Mouse (Mus musculus): ENCODE results near the gene Txn1. TPM values are rescaled to one million over a fixed set of nuclear protein-coding genes. Genes with fewer than 3 reads are reported as not detected.

Txn1 gene
- total and polyA plus RNA-seq, 3 experiments: 366 to 395 TPM; not detected in 1

DNA sequence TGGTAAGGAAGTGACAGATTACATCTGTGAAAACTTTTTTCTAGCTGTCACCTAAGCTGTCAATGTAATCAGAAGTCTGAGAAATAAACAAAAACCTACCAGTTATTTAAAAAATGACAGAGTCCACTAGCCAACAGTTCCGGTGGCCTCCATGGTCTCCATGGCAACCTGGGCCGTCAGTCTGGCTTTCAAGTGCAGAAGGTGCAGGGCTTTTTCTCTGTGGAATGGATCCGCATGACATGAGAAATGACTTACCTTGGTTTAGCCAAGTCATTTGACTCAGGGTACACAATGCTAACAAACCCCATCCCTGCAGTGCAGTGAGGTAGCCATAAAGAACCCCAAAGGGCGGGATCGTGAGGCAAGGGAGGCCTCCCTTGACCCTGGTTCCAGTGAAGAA is 34.0 kb downstream of the Txn1 start:
- Histone ChIP-seq H3K9ac (ENCODE audit: control insufficient read depth, low read depth, low read length, poor library complexity, severe bottlenecking) (no peak overlapping the region), H3K9me3 (replicated peaks; ENCODE audit: insufficient read depth, low read length) (no peaks in the 10 kb centered on the region), H3K4me3 (ENCODE audit: control insufficient read depth in 1 of 2, insufficient read depth in 1 of 2, low read depth in 2 of 2, low read length in 2 of 2) (no peak overlapping the region), H3K79me2 (ENCODE audit: control insufficient read depth, insufficient read depth, low read length, poor library complexity) (no peaks in the 10 kb centered on the region), H3K36me3 (ENCODE audit: control insufficient read depth in 1 of 2, insufficient read depth in 2 of 2, low read length in 2 of 2) (peaks cover 0 to 16% of the 10 kb centered on the region in 2 experiments; a peak in 2 of 4 replicates), H3K4me1 (ENCODE audit: control insufficient read depth in 1 of 2, insufficient read depth in 2 of 2, low read length in 2 of 2) (peaks cover 0 to 23% of the 10 kb centered on the region in 2 experiments; a peak in 3 of 4 replicates), H3K27me3 (ENCODE audit: control insufficient read depth in 1 of 2, insufficient read depth in 2 of 2, low read length in 2 of 2) (no peaks in the 10 kb centered on the region; a peak in 1 of 4 replicates), H3K27ac (ENCODE audit: control insufficient read depth, low read depth, low read length) (no peak overlapping the region)
- DNase-seq (ENCODE audit: low read depth, low spot score): no peak
- TF ChIP-seq NRF1 (IDR thresholded peaks at IDR 0.05; ENCODE audit: insufficient read depth, low read depth, low read length, poor library complexity, severe bottlenecking): no peak
- no peak for TF ChIP-seq RAD21 (IDR thresholded peaks at IDR 0.05; ENCODE audit: low read depth, low read length)
- TF ChIP-seq MYC (IDR thresholded peaks at IDR 0.05; ENCODE audit: low read depth, low read length): no peak
- no peak for TF ChIP-seq TCF12 (IDR thresholded peaks at IDR 0.05; ENCODE audit: low read depth, low read length)
- TF ChIP-seq POLR2A (IDR thresholded peaks at IDR 0.05; ENCODE audit: control insufficient read depth in 1 of 2, insufficient read depth in 1 of 2, low read depth in 1 of 2, low read length in 2 of 2, poor library complexity in 1 of 2): no peak
- TF ChIP-seq TBP (IDR thresholded peaks at IDR 0.05; ENCODE audit: low read depth, low read length): no peak
- TF ChIP-seq ELF1 (IDR thresholded peaks at IDR 0.05; ENCODE audit: low read depth, low read length): no peak
- TF ChIP-seq NELFE (IDR thresholded peaks at IDR 0.05; ENCODE audit: low read depth, low read length): no peak
- no peak for TF ChIP-seq JUND (IDR thresholded peaks at IDR 0.05; ENCODE audit: low read depth, low read length)
- TF ChIP-seq SMC3 (IDR thresholded peaks at IDR 0.05; ENCODE audit: low read depth, low read length): no peak
- TF ChIP-seq POLR2AphosphoS5 (IDR thresholded peaks at IDR 0.05; ENCODE audit: borderline replicate concordance, low read depth, low read length): no peak
- TF ChIP-seq CTCF (IDR thresholded peaks at IDR 0.05 in 2 of 3, conservative IDR thresholded peaks at IDR 0.05 in 1 of 3; ENCODE audit: control insufficient read depth in 1 of 3, insufficient read depth in 1 of 3, low read depth in 2 of 3, low read length in 3 of 3, poor library complexity in 1 of 3, severe bottlenecking in 1 of 3): no peak
- TF ChIP-seq MAFK (IDR thresholded peaks at IDR 0.05; ENCODE audit: borderline replicate concordance, low read depth, low read length): no peak

- no peaks in the 10 kb centered on the region for H3K27me3 ChIP-seq (ENCODE audit: control insufficient read depth in 1 of 2, insufficient read depth in 2 of 2, low read length in 2 of 2)
- H3K9ac ChIP-seq (ENCODE audit: control insufficient read depth, low read depth, low read length, poor library complexity, severe bottlenecking): no peak overlapping the region
- peaks cover 0 to 23% of the 10 kb centered on the region in 2 experiments; a peak in 2 of 4 replicates for H3K4me1 ChIP-seq (ENCODE audit: control insufficient read depth in 1 of 2, insufficient read depth in 2 of 2, low read length in 2 of 2)
- no peak for DNase-seq (ENCODE audit: low read depth, low spot score)
- H3K36me3 ChIP-seq (ENCODE audit: control insufficient read depth in 1 of 2, insufficient read depth in 2 of 2, low read length in 2 of 2): peaks cover 0 to 16% of the 10 kb centered on the region in 2 experiments; a peak in 2 of 4 replicates
- H3K9me3 ChIP-seq (replicated peaks; ENCODE audit: insufficient read depth, low read length): no peaks in the 10 kb centered on the region
- TF ChIP-seq POLR2AphosphoS5 (IDR thresholded peaks at IDR 0.05; ENCODE audit: borderline replicate concordance, low read depth, low read length) (no peak), GABPA (IDR thresholded peaks at IDR 0.05; ENCODE audit: low read depth, low read length) (no peak), ETS1 (IDR thresholded peaks at IDR 0.05; ENCODE audit: low read depth, low read length) (no peak), E2F4 (IDR thresholded peaks at IDR 0.05; ENCODE audit: borderline replicate concordance, low read depth, low read length) (no peak), HCFC1 (IDR thresholded peaks at IDR 0.05; ENCODE audit: low read depth, low read length) (no peak), MAZ (IDR thresholded peaks at IDR 0.05; ENCODE audit: low read depth, low read length) (no peak), MXI1 (IDR thresholded peaks at IDR 0.05; ENCODE audit: low read depth, low read length) (no peak), NELFE (IDR thresholded peaks at IDR 0.05; ENCODE audit: low read depth, low read length) (no peak)
- no peak overlapping the region for H3K4me3 ChIP-seq (ENCODE audit: control insufficient read depth in 1 of 2, insufficient read depth in 1 of 2, low read depth in 2 of 2, low read length in 2 of 2)
- no peak overlapping the region for H3K27ac ChIP-seq (ENCODE audit: control insufficient read depth, low read depth, low read length)
- no peaks in the 10 kb centered on the region for H3K79me2 ChIP-seq (ENCODE audit: control insufficient read depth, insufficient read depth, low read length, poor library complexity)
Observed at GRCm38 (mm10) chr4:57920522-57920921, 35.7 kb downstream of the Txn1 start.

Data from MEL (cell line).